9 mouse cellular contexts compared by ENCODE assay signal in genomic region chr11:100362979-100363562, GRCm38 (mm10). TPM values are rescaled to one million over a fixed set of nuclear protein-coding genes. Genes with fewer than 3 reads are reported as not detected.
DNase-seq lines count a peak whose midpoint lies in the region; ATAC-seq and TF ChIP-seq lines count a peak whose summit lies in the region.
"Had no signal": no experiment of that assay in that cellular context is flagged by ENCODE, and none has a peak within 500 bp of the region (broad histone marks: within the 10 kb centered on the region; RNA-seq: fewer than 3 reads in every experiment).

No protein-coding gene starts in this region.

- TF ChIP-seq CTCF in liver, postnatal 0 days (IDR thresholded peaks at IDR 0.05; ENCODE audit: low read depth) = peak; percentile 79

- no peak for TF ChIP-seq EP300 in liver, postnatal 0 days (IDR thresholded peaks at IDR 0.05; ENCODE audit: low read depth)

- ATAC-seq in common myeloid progenitor, adult 5-6 weeks (replicated peaks; ENCODE audit: low read depth, poor library complexity, severe bottlenecking) = peak; percentile 69
- ATAC-seq in kidney, embryonic 16.5 days (ENCODE audit: low FRiP score, low TSS enrichment) = peak; percentile 65
- peak; percentile 45; the same call in 1 of the 2 replicates for ATAC-seq in liver, postnatal 0 days
- ATAC-seq in neural tube, embryonic 13.5 days (ENCODE audit: low read depth) = peak; percentile 37

- H3K9me3 ChIP-seq in kidney, embryonic 16.5 days (ENCODE audit: low read length) = no peaks in the 10 kb centered on the region
- H3K9me3 ChIP-seq in liver, postnatal 0 days (ENCODE audit: low read length) = no peaks in the 10 kb centered on the region
- no peaks in the 10 kb centered on the region for H3K9me3 ChIP-seq in neural tube, embryonic 13.5 days

- H3K4me3 ChIP-seq in kidney, embryonic 16.5 days (ENCODE audit: low read length) = no peak overlapping the region
- no peak overlapping the region for H3K4me3 ChIP-seq in liver, postnatal 0 days (ENCODE audit: low read depth, low read length)
- H3K4me3 ChIP-seq in neural tube, embryonic 13.5 days = no peak overlapping the region
- H3K4me3 ChIP-seq: myocyte had no signal

- H3K4me2 ChIP-seq in kidney, embryonic 16.5 days (replicated peaks; ENCODE audit: low read depth, low read length) = no peak overlapping the region
- H3K4me2 ChIP-seq in liver, postnatal 0 days (ENCODE audit: low read depth, low read length) = no peak overlapping the region
- no peak overlapping the region for H3K4me2 ChIP-seq in neural tube, embryonic 13.5 days

- H3K36me3 ChIP-seq in kidney, embryonic 16.5 days (ENCODE audit: insufficient read depth, low read length) = no peaks in the 10 kb centered on the region
- no peaks in the 10 kb centered on the region for H3K36me3 ChIP-seq in liver, postnatal 0 days (replicated peaks; ENCODE audit: insufficient read depth, low read length)
- no peaks in the 10 kb centered on the region for H3K36me3 ChIP-seq in neural tube, embryonic 13.5 days

- H3K9ac ChIP-seq in kidney, embryonic 16.5 days (replicated peaks; ENCODE audit: low read length) = no peak overlapping the region
- H3K9ac ChIP-seq in liver, postnatal 0 days (replicated peaks) = no peak overlapping the region
- H3K9ac ChIP-seq in neural tube, embryonic 13.5 days = no peak overlapping the region

- DNase-seq in A20 (ENCODE audit: low read depth, low spot score) = peak; percentile 51
- DNase-seq in T-cell, adult 2 months (ENCODE audit: low spot score) = peak; percentile 50
- peak; percentile 59 for DNase-seq in gastrocnemius, postnatal 25 days
- DNase-seq in liver, postnatal 0 days = peak; percentile 73
- DNase-seq in thymus, postnatal 0 days (ENCODE audit: low spot score) = peak; percentile 69

- H3K27ac ChIP-seq in kidney, embryonic 16.5 days (ENCODE audit: low read length) = no peak overlapping the region
- no peak overlapping the region for H3K27ac ChIP-seq in liver, postnatal 0 days (ENCODE audit: low read depth)
- no peak overlapping the region for H3K27ac ChIP-seq in neural tube, embryonic 13.5 days (replicated peaks)

- peaks cover 19% of the 10 kb centered on the region for H3K27me3 ChIP-seq in kidney, embryonic 16.5 days (ENCODE audit: insufficient read depth, low read length)
- peaks cover 29% of the 10 kb centered on the region for H3K27me3 ChIP-seq in liver, postnatal 0 days (ENCODE audit: insufficient read depth, low read length)
- H3K27me3 ChIP-seq in neural tube, embryonic 13.5 days = peaks cover 24% of the 10 kb centered on the region

- H3K4me1 ChIP-seq in kidney, embryonic 16.5 days (ENCODE audit: insufficient read depth, low read length) = no peaks in the 10 kb centered on the region
- H3K4me1 ChIP-seq in liver, postnatal 0 days (ENCODE audit: insufficient read depth) = no peaks in the 10 kb centered on the region
- peaks cover 11% of the 10 kb centered on the region for H3K4me1 ChIP-seq in neural tube, embryonic 13.5 days (replicated peaks)

- 17% methylated on average over 12 of the region's 12 CpGs for WGBS in kidney, embryonic 16.5 days
- 15% methylated on average over 12 of the region's 12 CpGs for WGBS in liver, postnatal 0 days (ENCODE audit: insufficient replicate concordance)
- 20% methylated on average over 12 of the region's 12 CpGs for WGBS in neural tube, embryonic 13.5 days

RNA-seq across cellular contexts. Expression of gene Hap1, which starts 7.1 kb away (rescaled TPM):
- not detected in 2 replicates for total RNA-seq in common myeloid progenitor, adult 5-6 weeks (2017)
- under 1 TPM; 0.27 to 0.28 TPM for total RNA-seq in gastrocnemius, postnatal 25 days (2021)
- polyA plus RNA-seq in kidney, embryonic 16.5 days (2015; fragmentation: Nextera tagmentation; extraction: Ambion mirVana) = 15.5 and 18.6 TPM in 2 replicates
- polyA plus RNA-seq in liver, postnatal 0 days (2015; fragmentation: Nextera tagmentation; extraction: Ambion mirVana) = 0.78 and 0.81 TPM in 2 replicates
- 62.7 and 67.4 TPM in 2 replicates for polyA plus RNA-seq in neural tube, embryonic 13.5 days (2015; fragmentation: Nextera tagmentation; extraction: Ambion mirVana)
- polyA plus RNA-seq in thymus, postnatal 0 days (2015; fragmentation: Nextera tagmentation; extraction: Ambion mirVana) = 1.7 and 2.0 TPM in 2 replicates

RNA-seq across cellular contexts. Expression of gene Gast, which starts 28.9 kb away (rescaled TPM):
- not detected in 2 replicates for total RNA-seq in common myeloid progenitor, adult 5-6 weeks (2017)
- total RNA-seq in gastrocnemius, postnatal 25 days (2021) = not detected
- not detected in 2 replicates for polyA plus RNA-seq in kidney, embryonic 16.5 days (2015; fragmentation: Nextera tagmentation; extraction: Ambion mirVana)
- polyA plus RNA-seq in liver, postnatal 0 days (2015; fragmentation: Nextera tagmentation; extraction: Ambion mirVana) = not detected in 2 replicates
- polyA plus RNA-seq in neural tube, embryonic 13.5 days (2015; fragmentation: Nextera tagmentation; extraction: Ambion mirVana) = 0.76 TPM in 1 of 2 replicates, not detected in the other
- polyA plus RNA-seq in thymus, postnatal 0 days (2015; fragmentation: Nextera tagmentation; extraction: Ambion mirVana) = 1.9 and 2.1 TPM in 2 replicates
- polyA plus RNA-seq: myocyte had no signal

RNA-seq across cellular contexts. Expression of gene Jup, which starts 34.5 kb away (rescaled TPM):
- 1.9 and 2.5 TPM in 2 replicates for total RNA-seq in common myeloid progenitor, adult 5-6 weeks (2017)
- total RNA-seq in gastrocnemius, postnatal 25 days (2021) = 10 to 100 TPM; 72.0 to 79.8 TPM
- 153 and 154 TPM in 2 replicates for polyA plus RNA-seq in kidney, embryonic 16.5 days (2015; fragmentation: Nextera tagmentation; extraction: Ambion mirVana)
- 17.5 and 18.9 TPM in 2 replicates for polyA plus RNA-seq in liver, postnatal 0 days (2015; fragmentation: Nextera tagmentation; extraction: Ambion mirVana)
- 91.6 and 94.4 TPM in 2 replicates for polyA plus RNA-seq in neural tube, embryonic 13.5 days (2015; fragmentation: Nextera tagmentation; extraction: Ambion mirVana)
- 94.2 and 95.3 TPM in 2 replicates for polyA plus RNA-seq in thymus, postnatal 0 days (2015; fragmentation: Nextera tagmentation; extraction: Ambion mirVana)

RNA-seq across cellular contexts. Expression of gene Eif1, which starts 43.4 kb away (rescaled TPM):
- total RNA-seq in common myeloid progenitor, adult 5-6 weeks (2017) = 220 and 411 TPM in 2 replicates
- total RNA-seq in gastrocnemius, postnatal 25 days (2021) = 1,000 to 10,000 TPM; 1,016 to 1,083 TPM
- polyA plus RNA-seq in kidney, embryonic 16.5 days (2015; fragmentation: Nextera tagmentation; extraction: Ambion mirVana) = 1,403 and 1,568 TPM in 2 replicates
- 1,752 and 1,956 TPM in 2 replicates for polyA plus RNA-seq in liver, postnatal 0 days (2015; fragmentation: Nextera tagmentation; extraction: Ambion mirVana)
- polyA plus RNA-seq in neural tube, embryonic 13.5 days (2015; fragmentation: Nextera tagmentation; extraction: Ambion mirVana) = 1,277 and 1,563 TPM in 2 replicates
- 2,060 and 2,248 TPM in 2 replicates for polyA plus RNA-seq in thymus, postnatal 0 days (2015; fragmentation: Nextera tagmentation; extraction: Ambion mirVana)

RNA-seq across cellular contexts. Expression of gene P3h4, which starts 51.6 kb away (rescaled TPM):
- total RNA-seq in common myeloid progenitor, adult 5-6 weeks (2017) = 1.1 TPM in 1 of 2 replicates, not detected in the other
- 1 to 10 TPM; 4.3 to 5.1 TPM for total RNA-seq in gastrocnemius, postnatal 25 days (2021)
- 63.1 and 69.1 TPM in 2 replicates for polyA plus RNA-seq in kidney, embryonic 16.5 days (2015; fragmentation: Nextera tagmentation; extraction: Ambion mirVana)
- polyA plus RNA-seq in liver, postnatal 0 days (2015; fragmentation: Nextera tagmentation; extraction: Ambion mirVana) = 3.4 and 4.6 TPM in 2 replicates
- 24.6 and 27.6 TPM in 2 replicates for polyA plus RNA-seq in neural tube, embryonic 13.5 days (2015; fragmentation: Nextera tagmentation; extraction: Ambion mirVana)
- polyA plus RNA-seq in thymus, postnatal 0 days (2015; fragmentation: Nextera tagmentation; extraction: Ambion mirVana) = 14.8 and 15.3 TPM in 2 replicates
